Mouse (Mus musculus) intestine, postnatal 0 days (tissue): ENCODE data around the gene Nrg3. TPM values are rescaled to one million over a fixed set of nuclear protein-coding genes. Genes with fewer than 3 reads are reported as not detected.

Experiments used
- ATAC-seq: fragments of 200-750 bp; cut with Nextera tagmentation; 2 replicates; pipeline ENCODE4 v1.8.0; 2017; ENCODE audit warnings: mild to moderate bottlenecking, moderate TSS enrichment, moderate library complexity
- H3K27ac ChIP-seq: fragments of 300-500 bp; sonication (generic); 2 replicates; pipeline ENCODE4 v1.5.1; 2014; ENCODE audit warnings: mild to moderate bottlenecking, low read depth, low read length, moderate library complexity
- H3K27me3 ChIP-seq: fragments of 300-500 bp; sonication (generic); replicated peaks from 2 replicates; pipeline ENCODE4 v1.6.1; 2014; ENCODE audit warnings: low read length, mixed read lengths; ENCODE audit not compliant: control insufficient read depth, insufficient read depth
- H3K36me3 ChIP-seq: fragments of 300-500 bp; sonication (generic); 2 replicates; pipeline ENCODE4 v1.6.1; 2014; ENCODE audit warnings: mild to moderate bottlenecking, moderate library complexity; ENCODE audit not compliant: control insufficient read depth, insufficient read depth
- H3K4me1 ChIP-seq: fragments of 300-500 bp; sonication (generic); replicated peaks from 2 replicates; pipeline ENCODE4 v1.6.1; 2014; ENCODE audit warnings: antibody characterized with exemption, low read length, mixed read lengths; ENCODE audit not compliant: control insufficient read depth, insufficient read depth
- H3K4me2 ChIP-seq: fragments of 300-500 bp; sonication (generic); replicated peaks from 2 replicates; pipeline ENCODE4 v1.6.1; 2014; ENCODE audit warnings: low read depth, mild to moderate bottlenecking, moderate library complexity
- H3K4me3 ChIP-seq: fragments of 300-500 bp; sonication (generic); 2 replicates; pipeline ENCODE4 v1.5.1; 2014; ENCODE audit warnings: low read depth, low read length
- H3K9ac ChIP-seq: fragments of 300-500 bp; sonication (generic); 2 replicates; pipeline ENCODE4 v1.6.1; 2014; ENCODE audit warnings: mild to moderate bottlenecking, low read depth, low read length
- H3K9me3 ChIP-seq: fragments of 300-500 bp; sonication (generic); 2 replicates; pipeline ENCODE4 v1.6.1; 2016; ENCODE audit warnings: mixed run types; ENCODE audit not compliant: control insufficient read depth
- CTCF ChIP-seq: sonication (generic); IDR thresholded peaks from 2 replicates; pipeline ENCODE4 v1.5.1; 2016; ENCODE audit warnings: low read depth, mild to moderate bottlenecking, control low read depth, antibody characterized with exemption, moderate library complexity
- WGBS: fragments of 180-500 bp; shearing (Covaris S2); extraction: QIAGEN DNeasy Blood & Tissue Kit; methylation state at CpG from one replicate; pipeline ENCODE4 v1.1.7; 2014; 5-methylcytosine and 5-hydroxymethylcytosine counted together
- polyA plus RNA-seq: library from polyadenylated mRNA; unstranded; fragments of >200 nt; fragmentation: Nextera tagmentation; extraction: Ambion mirVana; gene quantifications from 2 replicates; pipeline ENCODE4 v1.2.1, GENCODE M21; 2015

Nrg3 gene
- polyA plus RNA-seq, 1 experiment from 2014 or later: 0.09 TPM

GRCm38 (mm10) chr14:39051542-39051941, 421.3 kb downstream of the Nrg3 start:
- Histone ChIP-seq H3K4me2 (no peak overlapping the region), H3K9me3 (no peaks in the 10 kb centered on the region), H3K9ac (no peak overlapping the region), H3K27ac (no peak overlapping the region), H3K4me1 (no peaks in the 10 kb centered on the region), H3K4me3 (no peak overlapping the region), H3K27me3 (no peaks in the 10 kb centered on the region), H3K36me3 (no peaks in the 10 kb centered on the region)
- no peak for TF ChIP-seq CTCF
- peak; percentile 49; the same call in 1 of the 2 replicates for ATAC-seq
- 49% methylated on average over 2 of the region's 2 CpGs for WGBS

- Histone ChIP-seq H3K9me3 (no peaks in the 10 kb centered on the region), H3K36me3 (no peaks in the 10 kb centered on the region), H3K4me1 (no peaks in the 10 kb centered on the region), H3K27ac (no peak overlapping the region), H3K9ac (no peak overlapping the region), H3K27me3 (no peaks in the 10 kb centered on the region), H3K4me3 (no peak overlapping the region), H3K4me2 (no peak overlapping the region)
- TF ChIP-seq CTCF: no peak
- WGBS: 58% methylated on average over 2 of the region's 2 CpGs
- no peak for ATAC-seq
Measured at GRCm38 (mm10) chr14:39049021-39049420, 423.9 kb downstream of the Nrg3 start.

GRCm38 (mm10) chr14:39044290-39044689, 428.6 kb downstream of the Nrg3 start:
- H3K27ac ChIP-seq: no peak overlapping the region
- TF ChIP-seq CTCF: no peak
- no peaks in the 10 kb centered on the region for H3K27me3 ChIP-seq
- 82% methylated on average over 1 of the region's 1 CpGs for WGBS
- H3K4me3 ChIP-seq: no peak overlapping the region
- H3K4me1 ChIP-seq: no peaks in the 10 kb centered on the region
- H3K9ac ChIP-seq: no peak overlapping the region
- ATAC-seq: no peak
- H3K36me3 ChIP-seq: no peaks in the 10 kb centered on the region
- H3K4me2 ChIP-seq: no peak overlapping the region
- H3K9me3 ChIP-seq: no peaks in the 10 kb centered on the region

GRCm38 (mm10) chr14:39043793-39044192, 429.1 kb downstream of the Nrg3 start:
- H3K27ac ChIP-seq: no peak overlapping the region

DNA sequence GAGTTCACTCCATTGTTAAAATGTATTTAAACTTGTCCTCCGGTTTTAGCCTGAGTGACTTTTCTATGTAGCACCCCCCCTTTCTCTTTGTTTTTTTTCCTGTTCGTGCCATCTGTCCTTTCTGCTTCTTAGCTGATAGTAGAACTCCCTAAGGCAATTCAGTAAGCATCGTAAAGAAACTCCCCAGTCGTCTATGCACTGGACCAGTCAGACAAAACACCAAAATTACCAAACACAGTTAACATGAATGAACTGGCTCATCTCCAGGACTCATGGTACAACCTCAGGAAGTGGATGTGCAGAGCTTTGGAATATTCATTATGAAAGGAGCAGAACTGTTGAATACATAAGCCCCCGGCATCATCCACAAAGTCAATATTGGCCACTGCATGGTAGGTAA, 429.5 kb downstream of the Nrg3 start:
- TF ChIP-seq CTCF: no peak
- no peaks in the 10 kb centered on the region for H3K9me3 ChIP-seq
- no peak overlapping the region for H3K4me2 ChIP-seq
- no peak overlapping the region for H3K9ac ChIP-seq
- H3K27me3 ChIP-seq: no peaks in the 10 kb centered on the region
- H3K36me3 ChIP-seq: no peaks in the 10 kb centered on the region
- H3K4me3 ChIP-seq: no peak overlapping the region
- ATAC-seq: no peak
- H3K27ac ChIP-seq: no peak overlapping the region
- no peaks in the 10 kb centered on the region for H3K4me1 ChIP-seq
- WGBS: 58% methylated on average over 5 of the region's 5 CpGs

More at GRCm38 (mm10) chr14:39043793-39044192, 429.1 kb downstream of the Nrg3 start:
- 80% methylated on average over 3 of the region's 3 CpGs for WGBS
- no peak overlapping the region for H3K4me2 ChIP-seq
- no peaks in the 10 kb centered on the region for H3K4me1 ChIP-seq
- H3K27me3 ChIP-seq: no peaks in the 10 kb centered on the region
- no peak overlapping the region for H3K9ac ChIP-seq
- H3K36me3 ChIP-seq: no peaks in the 10 kb centered on the region
- no peak for TF ChIP-seq CTCF
- H3K9me3 ChIP-seq: no peaks in the 10 kb centered on the region
- H3K4me3 ChIP-seq: no peak overlapping the region
- ATAC-seq: no peak

DNA sequence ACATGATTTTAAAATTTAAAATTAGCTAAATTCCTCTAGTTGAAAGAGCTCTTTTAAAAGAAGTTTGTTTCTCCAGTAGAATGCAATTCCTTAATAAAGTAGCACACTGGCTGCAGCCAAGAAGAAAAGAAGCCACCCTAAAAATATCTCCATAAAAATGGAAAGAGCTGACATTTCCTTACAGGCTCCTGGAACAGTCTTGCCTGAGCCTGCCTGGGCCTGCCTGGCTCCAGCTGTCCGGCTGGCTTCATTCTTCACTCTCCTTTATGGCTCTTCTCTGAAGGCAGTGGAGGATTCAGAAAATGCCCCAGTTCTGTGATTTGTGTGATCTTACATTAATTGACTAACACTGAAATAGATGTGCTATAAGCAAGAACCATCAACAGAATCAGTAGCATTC, 433.8 kb downstream of the Nrg3 start:
- Histone ChIP-seq H3K9ac (no peak overlapping the region), H3K4me1 (no peaks in the 10 kb centered on the region), H3K4me3 (no peak overlapping the region), H3K36me3 (no peaks in the 10 kb centered on the region), H3K27me3 (no peaks in the 10 kb centered on the region), H3K9me3 (no peaks in the 10 kb centered on the region), H3K4me2 (no peak overlapping the region), H3K27ac (no peak overlapping the region)
- no peak for ATAC-seq
- WGBS: 80% methylated on average over 1 of the region's 1 CpGs
- TF ChIP-seq CTCF: no peak

GRCm38 (mm10) chr14:39034482-39034881, 438.4 kb downstream of the Nrg3 start:
- H3K9ac ChIP-seq: no peak overlapping the region
- H3K4me3 ChIP-seq: no peak overlapping the region
- H3K36me3 ChIP-seq: no peaks in the 10 kb centered on the region
- ATAC-seq: no peak
- TF ChIP-seq CTCF: no peak
- no peak overlapping the region for H3K27ac ChIP-seq
- H3K4me1 ChIP-seq: no peaks in the 10 kb centered on the region
- 87% methylated on average over 3 of the region's 3 CpGs for WGBS
- H3K4me2 ChIP-seq: no peak overlapping the region
- no peaks in the 10 kb centered on the region for H3K9me3 ChIP-seq
- H3K27me3 ChIP-seq: no peaks in the 10 kb centered on the region
